Mouse (Mus musculus): ENCODE data around the gene Smagp. TPM values are rescaled to one million over a fixed set of nuclear protein-coding genes. Genes with fewer than 3 reads are reported as not detected.

The Smagp gene
- 10 to 100 TPM; 41.3 to 51.6 TPM for total RNA-seq (2021)
- long read RNA-seq, experiment 1, transcript Smagp-202 (4 exons, 920 nt), result major isoform, 16 of 25 reads
- long read RNA-seq, experiment 1, partial matches to known transcripts, result 2 of 25 reads
- long read RNA-seq, experiment 1, other reads (novel, unspliced or antisense), result 3 of 25 reads
- long read RNA-seq, experiment 2, transcript Smagp-202 (4 exons, 920 nt), result major isoform, 37 of 49 reads
- long read RNA-seq, experiment 2, partial matches to known transcripts, result 1 of 49 reads
- long read RNA-seq, experiment 2, other reads (novel, unspliced or antisense), result 3 of 49 reads

DNA sequence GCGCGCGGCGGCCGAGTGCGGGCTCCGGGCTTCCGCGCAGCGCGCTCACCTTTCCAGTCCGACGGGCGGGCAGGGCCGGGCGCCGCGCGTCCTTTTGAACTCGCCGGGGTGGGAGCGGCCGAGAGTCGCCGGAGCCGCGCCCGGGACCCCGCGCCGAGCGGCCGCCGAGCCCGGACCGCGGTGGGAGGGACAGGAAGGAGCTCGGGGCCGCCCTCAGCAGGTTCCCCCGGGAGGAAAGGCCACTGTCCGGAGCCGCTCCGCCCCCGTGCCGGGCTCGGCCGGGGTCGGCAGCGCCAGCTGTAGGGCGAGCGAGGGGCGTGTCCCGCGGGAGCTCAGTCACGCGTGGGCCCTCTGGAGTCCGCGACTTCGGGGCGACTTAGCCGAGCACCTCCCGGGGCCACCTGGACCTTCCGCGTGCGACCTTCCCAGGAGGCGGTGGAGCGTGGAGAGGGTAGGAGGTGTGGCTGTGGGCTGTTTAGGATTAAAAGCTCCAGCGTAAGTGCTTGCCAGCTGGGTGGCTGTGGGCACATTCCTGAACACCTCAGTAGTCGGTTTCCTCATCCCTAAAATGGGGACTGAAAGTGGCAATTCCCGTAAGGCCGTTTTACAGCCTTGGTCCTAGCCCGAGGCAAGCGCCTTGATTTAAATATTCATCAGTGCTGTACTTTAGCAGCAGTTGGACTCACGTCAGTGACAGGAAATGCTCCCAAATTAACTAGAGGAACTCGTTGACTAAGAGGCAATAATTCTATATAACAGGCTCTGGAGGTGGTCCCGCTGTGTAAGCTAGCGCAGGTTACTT lies at the start of gene Smagp:
Gene Smagp, minus strand, starts transcription at position 241 of the 802 bp plus-strand sequence.
- DNase-seq (ENCODE audit: low spot score in 2 of 2), result peak; percentile 58 to 67

DNA sequence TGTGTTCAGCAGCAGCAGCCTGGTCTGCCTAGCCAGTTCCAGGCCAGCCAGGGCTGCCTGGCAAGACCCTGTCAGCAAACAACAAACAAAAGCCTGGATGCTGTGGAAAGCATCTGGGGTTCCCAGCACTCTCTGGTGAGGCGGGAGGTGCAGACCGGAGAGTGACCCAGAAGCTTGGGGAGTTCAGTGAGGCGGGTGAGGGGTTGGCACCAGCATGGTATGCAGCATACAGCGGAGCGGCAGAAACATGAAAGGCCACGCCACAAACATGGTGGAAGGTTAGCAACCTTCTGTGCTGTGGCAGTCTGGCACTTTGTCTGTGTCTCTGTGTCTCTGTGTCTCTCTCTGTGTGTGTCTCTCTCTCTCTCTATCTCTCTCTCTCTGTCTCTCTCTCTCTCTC lies 49.7 kb upstream of the Smagp start:
- DNase-seq (ENCODE audit: low spot score in 2 of 2), result peak in 1 of 2 experiments; percentile 20

DNA sequence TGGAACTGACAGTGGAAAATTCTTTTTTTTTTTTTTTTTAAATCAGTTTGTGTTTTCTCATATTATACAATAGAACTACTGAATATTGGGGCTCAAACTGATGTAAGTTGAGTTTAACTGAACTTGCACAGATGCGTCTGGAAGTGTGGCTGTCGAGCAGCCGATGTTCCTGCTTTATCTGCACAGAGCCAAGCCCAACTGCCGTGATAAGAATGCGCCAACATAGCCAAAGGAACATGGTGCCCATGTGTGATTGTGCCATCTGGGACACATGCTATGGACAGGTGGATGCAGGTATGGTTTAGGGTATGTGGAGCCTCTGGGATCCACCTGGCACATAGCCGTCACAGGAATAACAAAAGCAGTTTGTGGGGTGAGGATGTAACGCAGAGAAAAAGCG lies 49.1 kb upstream of the Smagp start:
- no peak for DNase-seq (ENCODE audit: low spot score in 2 of 2)

GRCm38 (mm10) chr15:100685255-100685654 lies 48.5 kb upstream of the Smagp start:
- no peak for DNase-seq (ENCODE audit: low spot score in 2 of 2)

- DNase-seq (ENCODE audit: low spot score in 2 of 2), result no peak
Observed at GRCm38 (mm10) chr15:100684450-100684849, 47.7 kb upstream of the Smagp start.

DNA sequence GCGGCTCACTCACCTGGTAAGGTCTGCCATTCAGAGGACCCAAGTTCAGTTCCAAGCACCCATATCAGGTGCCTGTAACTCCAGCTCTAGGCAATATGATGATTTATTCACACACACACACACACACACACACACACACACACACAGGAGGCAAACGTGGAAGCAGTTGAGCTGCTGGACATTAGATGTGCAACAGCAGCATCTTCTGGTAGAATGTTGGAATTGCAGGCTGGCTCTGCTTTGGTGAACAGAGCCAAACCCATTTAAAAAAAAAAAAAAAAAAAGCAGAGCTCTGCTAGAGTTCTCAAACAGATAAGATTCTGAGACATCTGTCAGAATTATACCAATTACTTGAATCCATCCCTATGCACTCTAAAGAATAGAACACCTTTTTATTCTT lies 46.3 kb upstream of the Smagp start:
- peak; percentile 64 to 75 for DNase-seq (ENCODE audit: low spot score in 2 of 2)

- no peak for DNase-seq (ENCODE audit: low spot score in 2 of 2)
Observed at GRCm38 (mm10) chr15:100681770-100682169, 45.0 kb upstream of the Smagp start.

- no peak for DNase-seq (ENCODE audit: low spot score in 2 of 2)
Observed at GRCm38 (mm10) chr15:100680381-100680780, 43.6 kb upstream of the Smagp start.

- DNase-seq (ENCODE audit: low spot score in 2 of 2), result no peak
Observed at GRCm38 (mm10) chr15:100679005-100679404, 42.3 kb upstream of the Smagp start.

- no peak for DNase-seq (ENCODE audit: low spot score in 2 of 2)
Observed at GRCm38 (mm10) chr15:100678581-100678980, 41.8 kb upstream of the Smagp start.

- DNase-seq (ENCODE audit: low spot score in 2 of 2), result no peak
Observed at GRCm38 (mm10) chr15:100677675-100678074, 40.9 kb upstream of the Smagp start.

- DNase-seq (ENCODE audit: low spot score in 2 of 2), result no peak
Observed at GRCm38 (mm10) chr15:100676521-100676920, 39.8 kb upstream of the Smagp start.

DNA sequence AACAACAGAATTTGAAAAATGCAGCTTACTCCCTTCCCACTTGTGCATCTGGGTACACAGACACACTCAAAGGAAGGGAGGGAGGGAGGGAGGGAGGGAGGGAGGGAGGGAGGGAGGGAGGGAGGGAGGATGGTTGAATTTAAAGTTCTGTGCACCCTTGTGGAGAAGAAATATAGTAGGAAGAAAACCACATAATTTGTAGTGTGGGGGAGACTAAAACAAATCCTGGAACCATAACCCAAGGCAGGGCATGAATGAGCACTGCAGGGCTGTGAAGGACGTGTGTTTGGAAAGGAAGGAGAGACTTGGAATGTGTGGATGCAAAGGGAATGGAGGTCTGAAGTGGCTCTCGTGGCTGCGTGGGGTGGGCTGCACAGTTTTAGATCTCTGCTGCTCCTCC lies 38.7 kb upstream of the Smagp start:
- no peak for DNase-seq (ENCODE audit: low spot score in 2 of 2)

GRCm38 (mm10) chr15:100674566-100674965 lies 37.8 kb upstream of the Smagp start:
- DNase-seq (ENCODE audit: low spot score in 2 of 2), result no peak

DNA sequence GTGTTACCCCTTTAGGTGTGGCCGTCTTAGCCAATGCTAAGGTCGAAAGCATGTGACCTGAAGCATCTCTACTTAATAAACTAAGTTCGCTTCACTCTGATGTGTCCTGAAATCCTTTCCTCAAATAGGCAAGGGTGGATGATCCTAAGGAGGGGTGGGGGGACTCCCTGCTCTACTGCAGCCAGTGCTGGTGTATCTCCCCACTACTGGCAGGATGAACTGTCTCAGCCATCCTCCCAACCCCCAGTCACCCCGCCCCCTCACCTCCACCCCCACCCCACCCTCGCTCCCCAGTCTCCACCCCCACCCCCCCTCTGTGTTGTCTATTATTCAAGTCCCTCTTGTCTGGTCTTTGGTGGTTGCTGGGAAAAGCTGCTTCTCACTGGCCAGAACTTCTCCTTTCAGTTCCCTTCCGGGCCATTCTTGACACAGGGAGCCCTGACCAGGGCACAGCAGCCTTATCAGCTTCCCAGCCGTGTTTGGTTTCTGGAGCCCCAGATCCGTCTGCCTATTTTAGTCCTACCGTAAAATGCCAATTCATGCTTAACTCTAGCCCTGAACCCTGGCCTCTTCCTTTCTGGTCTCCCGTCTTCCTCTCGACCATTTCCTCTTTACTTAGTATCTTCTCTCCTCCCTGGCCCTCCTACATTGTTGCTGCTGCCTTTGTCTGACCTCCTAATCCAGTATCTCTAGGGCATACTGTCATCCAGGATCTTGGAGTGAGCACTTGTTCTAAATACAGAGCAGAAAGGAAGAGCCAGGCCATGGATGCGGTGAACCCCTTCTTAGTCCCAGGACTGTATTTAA lies 37.0 kb upstream of the Smagp start:
- no peak for DNase-seq (ENCODE audit: low spot score in 2 of 2)

- DNase-seq (ENCODE audit: low spot score in 2 of 2), result no peak
Observed at GRCm38 (mm10) chr15:100670833-100671232, 34.1 kb upstream of the Smagp start.

DNA sequence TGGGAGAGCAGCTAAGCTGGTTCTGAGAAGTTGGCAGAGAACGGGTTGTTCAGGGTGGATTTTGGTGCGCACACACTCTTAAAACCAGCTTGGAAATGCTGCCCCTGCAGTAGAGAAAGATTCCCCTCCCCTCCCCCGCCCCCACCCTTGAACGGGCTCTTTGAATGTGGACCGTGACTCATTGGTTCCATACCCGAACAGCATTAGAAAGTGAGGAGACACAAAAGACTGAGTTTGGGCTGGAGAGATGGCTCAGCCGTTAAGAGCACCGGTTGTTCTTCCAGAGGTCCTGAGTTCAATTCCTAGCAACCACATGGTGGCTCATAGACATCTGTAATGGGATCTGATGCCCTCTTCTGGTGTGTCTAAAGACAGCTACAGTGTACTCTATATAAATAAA lies 33.3 kb upstream of the Smagp start:
- no peak for DNase-seq (ENCODE audit: low spot score in 2 of 2)

- peak in 1 of 2 experiments; percentile 43 for DNase-seq (ENCODE audit: low spot score in 2 of 2)
Observed at GRCm38 (mm10) chr15:100669337-100669736, 32.6 kb upstream of the Smagp start, which contains the start of gene Bin2. Gene Bin2 (minus strand): TSS chr15:100669553.

- no peak for DNase-seq (ENCODE audit: low spot score in 2 of 2)
Observed at GRCm38 (mm10) chr15:100667871-100668545, 31.3 kb upstream of the Smagp start.

- DNase-seq (ENCODE audit: low spot score in 2 of 2), result no peak
Observed at GRCm38 (mm10) chr15:100667420-100667819, 30.7 kb upstream of the Smagp start.

GRCm38 (mm10) chr15:100666851-100667250 lies 30.1 kb upstream of the Smagp start:
- no peak for DNase-seq (ENCODE audit: low spot score in 2 of 2)
